8 mouse cellular contexts compared by ENCODE assay signal in the genomic region with DNA sequence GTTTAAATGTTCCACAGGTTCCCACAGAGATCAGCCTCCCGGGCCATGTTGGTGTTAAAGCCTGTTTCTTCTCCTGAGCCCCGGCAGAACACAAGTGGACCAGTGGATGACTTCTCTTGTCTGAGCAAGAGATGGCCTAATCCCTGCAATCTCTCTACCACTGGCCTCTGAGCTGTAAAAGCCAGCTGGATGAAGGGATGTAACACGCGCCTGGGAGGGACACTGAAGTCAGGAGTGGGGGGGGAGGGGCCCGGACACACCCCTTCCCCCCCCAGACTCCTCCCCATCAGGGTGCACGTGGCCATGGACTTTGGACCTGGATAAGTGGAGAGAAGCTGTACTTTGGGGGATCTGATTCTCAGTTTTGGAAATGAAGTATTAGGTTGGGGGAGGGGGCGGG. TPM values are rescaled to one million over a fixed set of nuclear protein-coding genes. Genes with fewer than 3 reads are reported as not detected.
DNase-seq lines count a peak whose midpoint lies in the region; ATAC-seq and TF ChIP-seq lines count a peak whose summit lies in the region.

No protein-coding gene starts in this region.

- ATAC-seq in forebrain, postnatal 0 days, result no peak
- ATAC-seq in kidney, postnatal 0 days (replicated peaks; ENCODE audit: low FRiP score, low read depth), result no peak
- no peak for ATAC-seq in midbrain, embryonic 11.5 days (ENCODE audit: low FRiP score)
- ATAC-seq in inflammation-experienced regulatory T-cells, adult 6 months, result no peak

- TF ChIP-seq CTCF in forebrain, postnatal 0 days (IDR thresholded peaks at IDR 0.05; ENCODE audit: low read depth), result no peak
- no peak for TF ChIP-seq CTCF in kidney, postnatal 0 days (IDR thresholded peaks at IDR 0.05; ENCODE audit: low read depth)

- H3K27me3 ChIP-seq in forebrain, postnatal 0 days (ENCODE audit: insufficient read depth, low read length), result no peaks in the 10 kb centered on the region
- H3K27me3 ChIP-seq in kidney, postnatal 0 days (ENCODE audit: insufficient read depth, low read length), result no peaks in the 10 kb centered on the region
- no peaks in the 10 kb centered on the region for H3K27me3 ChIP-seq in midbrain, embryonic 11.5 days (ENCODE audit: control insufficient read depth, insufficient read depth, low read length)

- 22% methylated on average over 7 of the region's 7 CpGs for WGBS in forebrain, postnatal 0 days
- WGBS in kidney, postnatal 0 days, result 19% methylated on average over 7 of the region's 7 CpGs
- 21% methylated on average over 7 of the region's 7 CpGs for WGBS in midbrain, embryonic 11.5 days

- no peak overlapping the region for H3K4me3 ChIP-seq in forebrain, postnatal 0 days (ENCODE audit: low read depth, low read length)
- H3K4me3 ChIP-seq in kidney, postnatal 0 days (replicated peaks; ENCODE audit: low read depth, low read length), result peak overlapping the region; percentile 45
- no peak overlapping the region for H3K4me3 ChIP-seq in midbrain, embryonic 11.5 days (ENCODE audit: low read depth, low read length)

- intact Hi-C loops in gastrocnemius, postnatal 14 days (cut with DNase I; ENCODE audit: low total_unique reads), result no loop called here

- no peaks in the 10 kb centered on the region for H3K36me3 ChIP-seq in forebrain, postnatal 0 days (ENCODE audit: insufficient read depth)
- no peaks in the 10 kb centered on the region for H3K36me3 ChIP-seq in kidney, postnatal 0 days (ENCODE audit: insufficient read depth, low read length)
- no peaks in the 10 kb centered on the region for H3K36me3 ChIP-seq in midbrain, embryonic 11.5 days (ENCODE audit: control insufficient read depth, insufficient read depth, low read length)

- DNase-seq in gastrocnemius, postnatal 14 days, result peak; percentile 46
- DNase-seq in gastrocnemius, adult 8-10 months (ENCODE audit: low spot score in 2 of 2), result no peak
- peak; percentile 40 for DNase-seq in Muller cell, postnatal 12 days (ENCODE audit: inconsistent ontology term)
- DNase-seq in forebrain, postnatal 0 days, result no peak
- peak; percentile 59 for DNase-seq in kidney, postnatal 0 days (ENCODE audit: low spot score)
- peak; percentile 87 for DNase-seq in midbrain, embryonic 11.5 days (ENCODE audit: low spot score, missing footprints)
- DNase-seq in left cerebral cortex, adult 11 months (ENCODE audit: low spot score), result no peak

- H3K4me2 ChIP-seq in forebrain, postnatal 0 days (ENCODE audit: low read depth), result peak overlapping the region; percentile 56
- peak overlapping the region; percentile 55 for H3K4me2 ChIP-seq in kidney, postnatal 0 days (ENCODE audit: low read length)
- peak overlapping the region; percentile 14; the same call in 1 of the 2 replicates for H3K4me2 ChIP-seq in midbrain, embryonic 11.5 days

- peaks cover 20% of the 10 kb centered on the region for H3K4me1 ChIP-seq in forebrain, postnatal 0 days (ENCODE audit: insufficient read depth)
- peaks cover 39% of the 10 kb centered on the region; the same call in 1 of the 2 replicates for H3K4me1 ChIP-seq in kidney, postnatal 0 days (replicated peaks; ENCODE audit: insufficient read depth, low read length)
- peaks cover 15% of the 10 kb centered on the region for H3K4me1 ChIP-seq in midbrain, embryonic 11.5 days (ENCODE audit: control insufficient read depth, insufficient read depth, low read length)

- no peaks in the 10 kb centered on the region for H3K9me3 ChIP-seq in forebrain, postnatal 0 days (ENCODE audit: low read length)
- H3K9me3 ChIP-seq in kidney, postnatal 0 days (replicated peaks; ENCODE audit: low read length), result no peaks in the 10 kb centered on the region
- H3K9me3 ChIP-seq in midbrain, embryonic 11.5 days (ENCODE audit: control insufficient read depth, low read length), result no peaks in the 10 kb centered on the region

- H3K27ac ChIP-seq in forebrain, postnatal 0 days (ENCODE audit: low read depth, low read length), result no peak overlapping the region
- peak overlapping the region; percentile 92 for H3K27ac ChIP-seq in kidney, postnatal 0 days
- no peak overlapping the region for H3K27ac ChIP-seq in midbrain, embryonic 11.5 days (ENCODE audit: low read depth, low read length)

- H3K9ac ChIP-seq in forebrain, postnatal 0 days, result no peak overlapping the region
- H3K9ac ChIP-seq in kidney, postnatal 0 days (ENCODE audit: low read depth, low read length), result 0 out of 2 replicates have a peak overlapping the region, but pooled peaks have one; percentile 58
- H3K9ac ChIP-seq in midbrain, embryonic 11.5 days (ENCODE audit: low read length), result no peak overlapping the region

RNA-seq across cellular contexts. Expression of gene Mgat1, which starts 1.2 kb away (rescaled TPM):
- 10 to 100 TPM; 35.7 to 39.5 TPM for total RNA-seq in gastrocnemius, postnatal 14 days (2021)
- 10 to 100 TPM; 39.4 to 56.8 (median 48.4) TPM for total RNA-seq in gastrocnemius, adult 8-10 months (2022)
- total RNA-seq in forebrain, postnatal 0 days (2014; rRNA removed), result 63.3 and 75.7 TPM in 2 replicates
- 25.3 and 28.1 TPM in 2 replicates for polyA plus RNA-seq in forebrain, postnatal 0 days (2015; fragmentation: Nextera tagmentation; extraction: Ambion mirVana)
- polyA plus RNA-seq in kidney, postnatal 0 days (2015; fragmentation: Nextera tagmentation; extraction: Ambion mirVana), result 75.2 and 82.7 TPM in 2 replicates
- 30.1 and 30.5 TPM in 2 replicates for polyA plus RNA-seq in midbrain, embryonic 11.5 days (2014; fragmentation: Nextera tagmentation; extraction: Ambion mirVana)
- polyA plus RNA-seq in inflammation-experienced regulatory T-cells, adult 6 months (2017; shearing (Covaris generic)), result 10 to 100 TPM; 62.3 to 88.6 (median 70.5) TPM

RNA-seq across cellular contexts. Expression of gene Olfr1393, which starts 32.9 kb away (rescaled TPM):
- under 1 TPM in 1 of 2 experiments, not detected in 1; 0.23 TPM for total RNA-seq in gastrocnemius, postnatal 14 days (2021)
- not detected for total RNA-seq in gastrocnemius, adult 8-10 months (2022)
- total RNA-seq in forebrain, postnatal 0 days (2014; rRNA removed), result 0.08 and 0.48 TPM in 2 replicates
- 0.10 TPM in 1 of 2 replicates, not detected in the other for polyA plus RNA-seq in forebrain, postnatal 0 days (2015; fragmentation: Nextera tagmentation; extraction: Ambion mirVana)
- polyA plus RNA-seq in kidney, postnatal 0 days (2015; fragmentation: Nextera tagmentation; extraction: Ambion mirVana), result 0.13 and 0.14 TPM in 2 replicates
- polyA plus RNA-seq in midbrain, embryonic 11.5 days (2014; fragmentation: Nextera tagmentation; extraction: Ambion mirVana), result not detected in 2 replicates
- polyA plus RNA-seq in inflammation-experienced regulatory T-cells, adult 6 months (2017; shearing (Covaris generic)), result not detected

RNA-seq across cellular contexts. Expression of gene Olfr1392, which starts 39.9 kb away (rescaled TPM):
- total RNA-seq in gastrocnemius, postnatal 14 days (2021), result not detected
- not detected for total RNA-seq in gastrocnemius, adult 8-10 months (2022)
- 0.31 and 0.95 TPM in 2 replicates for total RNA-seq in forebrain, postnatal 0 days (2014; rRNA removed)
- 0.12 TPM in 1 of 2 replicates, not detected in the other for polyA plus RNA-seq in forebrain, postnatal 0 days (2015; fragmentation: Nextera tagmentation; extraction: Ambion mirVana)
- polyA plus RNA-seq in kidney, postnatal 0 days (2015; fragmentation: Nextera tagmentation; extraction: Ambion mirVana), result 0.06 and 0.07 TPM in 2 replicates
- not detected in 2 replicates for polyA plus RNA-seq in midbrain, embryonic 11.5 days (2014; fragmentation: Nextera tagmentation; extraction: Ambion mirVana)
- not detected for polyA plus RNA-seq in inflammation-experienced regulatory T-cells, adult 6 months (2017; shearing (Covaris generic))

RNA-seq across cellular contexts. Expression of gene Zfp62, which starts 42.1 kb away (rescaled TPM):
- total RNA-seq in gastrocnemius, postnatal 14 days (2021), result 10 to 100 TPM; 16.5 to 18.1 TPM
- 10 to 100 TPM; 24.4 to 29.9 (median 26.0) TPM for total RNA-seq in gastrocnemius, adult 8-10 months (2022)
- 55.8 and 59.5 TPM in 2 replicates for total RNA-seq in forebrain, postnatal 0 days (2014; rRNA removed)
- polyA plus RNA-seq in forebrain, postnatal 0 days (2015; fragmentation: Nextera tagmentation; extraction: Ambion mirVana), result 23.9 and 25.5 TPM in 2 replicates
- polyA plus RNA-seq in kidney, postnatal 0 days (2015; fragmentation: Nextera tagmentation; extraction: Ambion mirVana), result 29.4 and 29.8 TPM in 2 replicates
- 65.4 and 70.2 TPM in 2 replicates for polyA plus RNA-seq in midbrain, embryonic 11.5 days (2014; fragmentation: Nextera tagmentation; extraction: Ambion mirVana)
- polyA plus RNA-seq in inflammation-experienced regulatory T-cells, adult 6 months (2017; shearing (Covaris generic)), result 10 to 100 TPM; 43.8 to 49.9 (median 49.6) TPM

RNA-seq across cellular contexts. Expression of gene Btnl9, which starts 58.2 kb away (rescaled TPM):
- total RNA-seq in gastrocnemius, postnatal 14 days (2021), result 1 to 10 TPM; 4.8 to 9.0 TPM
- total RNA-seq in gastrocnemius, adult 8-10 months (2022), result 1 to 10 TPM in 3 of 4 experiments, under 1 TPM in 1; 0.96 to 2.6 (median 2.0) TPM
- total RNA-seq in forebrain, postnatal 0 days (2014; rRNA removed), result 0.08 and 0.14 TPM in 2 replicates
- 0.16 TPM in 1 of 2 replicates, not detected in the other for polyA plus RNA-seq in forebrain, postnatal 0 days (2015; fragmentation: Nextera tagmentation; extraction: Ambion mirVana)
- 2.2 and 2.5 TPM in 2 replicates for polyA plus RNA-seq in kidney, postnatal 0 days (2015; fragmentation: Nextera tagmentation; extraction: Ambion mirVana)
- 0.43 TPM in 1 of 2 replicates, not detected in the other for polyA plus RNA-seq in midbrain, embryonic 11.5 days (2014; fragmentation: Nextera tagmentation; extraction: Ambion mirVana)
- polyA plus RNA-seq in inflammation-experienced regulatory T-cells, adult 6 months (2017; shearing (Covaris generic)), result under 1 TPM in 1 of 3 experiments, not detected in 2; 0.39 TPM

Comparison
In these comparisons a context has a peak if more than half of its experiments do, and no peak if none do; other contexts are left out.
1. DNase-seq: peak in gastrocnemius, postnatal 14 days (single experiment), Muller cell, postnatal 12 days (single experiment), kidney, postnatal 0 days (single experiment) and midbrain, embryonic 11.5 days (single experiment); none in gastrocnemius, adult 8-10 months (0 of 2), forebrain, postnatal 0 days (single experiment) and left cerebral cortex, adult 11 months (single experiment).
2. Peak in every context shown above with its lines, with median percentiles within 50 percentile points of each other: H3K4me2 ChIP-seq.